Mouse (Mus musculus) forebrain, embryonic 15.5 days (tissue): ENCODE results near the gene Tmem175. TPM values are rescaled to one million over a fixed set of nuclear protein-coding genes. Genes with fewer than 3 reads are reported as not detected.
A peak's percentile ranks its signal among the peaks of the same experiment; 100 is the strongest.

Source experiments
- ATAC-seq: fragments of 200-750 bp; cut with Nextera tagmentation; replicated peaks from 2 replicates; pipeline ENCODE4 v1.8.0; 2017; ENCODE audit warnings: mild to moderate bottlenecking, moderate TSS enrichment, moderate library complexity
- H3K27ac ChIP-seq: fragments of 300-500 bp; sonication (generic); replicated peaks from 2 replicates; pipeline ENCODE4 v1.5.1; 2015; ENCODE audit warnings: mild to moderate bottlenecking, inconsistent platforms
- H3K27me3 ChIP-seq: fragments of 300-500 bp; sonication (generic); 2 replicates; pipeline ENCODE4 v1.6.1; 2015; ENCODE audit warnings: inconsistent platforms
- H3K36me3 ChIP-seq: fragments of 300-500 bp; sonication (generic); 2 replicates; pipeline ENCODE4 v1.6.1; 2015; ENCODE audit warnings: mild to moderate bottlenecking, inconsistent platforms
- H3K4me1 ChIP-seq: fragments of 300-500 bp; sonication (generic); 2 replicates; pipeline ENCODE4 v1.6.1; 2015; ENCODE audit warnings: inconsistent platforms
- H3K4me2 ChIP-seq: fragments of 300-500 bp; sonication (generic); replicated peaks from 2 replicates; pipeline ENCODE4 v1.6.1; 2015; ENCODE audit warnings: mild to moderate bottlenecking, inconsistent platforms
- H3K4me3 ChIP-seq: fragments of 300-500 bp; sonication (generic); 2 replicates; pipeline ENCODE4 v1.5.1; 2015; ENCODE audit warnings: mild to moderate bottlenecking, inconsistent platforms
- H3K9ac ChIP-seq: fragments of 300-500 bp; sonication (generic); replicated peaks from 2 replicates; pipeline ENCODE4 v1.6.1; 2015; ENCODE audit warnings: mild to moderate bottlenecking, inconsistent platforms
- H3K9me3 ChIP-seq: fragments of 300-500 bp; sonication (generic); 2 replicates; pipeline ENCODE4 v1.6.1; 2016; ENCODE audit warnings: inconsistent platforms
- WGBS: fragments of 180-500 bp; shearing (Covaris S2); methylation state at CpG from one replicate; pipeline ENCODE4 v1.1.7; 2015; ENCODE audit warnings: mixed read lengths; 5-methylcytosine and 5-hydroxymethylcytosine counted together
- polyA plus RNA-seq: library from polyadenylated mRNA; unstranded; fragments of >200 nt; fragmentation: Nextera tagmentation; extraction: Ambion mirVana; gene quantifications from 2 replicates; pipeline ENCODE4 v1.2.1, GENCODE M21; 2015

Tmem175 gene
- polyA plus RNA-seq, 1 experiment from 2014 or later = 24.2 TPM

- Histone ChIP-seq H3K36me3 (no peaks in the 10 kb centered on the region), H3K4me3 (peak within 1 kb of the TSS; percentile 19; the same call in 1 of the 2 replicates), H3K4me1 (peaks cover 33% of the 10 kb centered on the region), H3K4me2 (peak within 1 kb of the TSS; percentile 78), H3K27ac (no peak within 1 kb of the TSS), H3K27me3 (peaks cover 9% of the 10 kb centered on the region; the same call in 1 of the 2 replicates), H3K9ac (no peak within 1 kb of the TSS), H3K9me3 (no peaks in the 10 kb centered on the region)
- WGBS = 6% methylated on average over 18 of the region's 18 CpGs
- ATAC-seq = no peak
Measured at GRCm38 (mm10) chr5:108692271-108692670, 62.7 kb downstream of the Tmem175 start, which contains the start of gene Fgfrl1. Gene Fgfrl1, plus strand, starts transcription at chr5:108692382.

GRCm38 (mm10) chr5:108693872-108694288 lies 64.3 kb downstream of the Tmem175 start:
- under 1% methylated on average over 42 of the region's 43 CpGs for WGBS
- Histone ChIP-seq H3K9me3 (no peaks in the 10 kb centered on the region), H3K4me3 (peak overlapping the region; percentile 66), H3K27me3 (peaks cover 9% of the 10 kb centered on the region; the same call in 1 of the 2 replicates), H3K27ac (no peak overlapping the region), H3K9ac (peak overlapping the region; percentile 33; the same call in 1 of the 2 replicates), H3K4me1 (peaks cover 40% of the 10 kb centered on the region), H3K36me3 (no peaks in the 10 kb centered on the region), H3K4me2 (peak overlapping the region; percentile 78)
- ATAC-seq = peak; percentile 95

DNA sequence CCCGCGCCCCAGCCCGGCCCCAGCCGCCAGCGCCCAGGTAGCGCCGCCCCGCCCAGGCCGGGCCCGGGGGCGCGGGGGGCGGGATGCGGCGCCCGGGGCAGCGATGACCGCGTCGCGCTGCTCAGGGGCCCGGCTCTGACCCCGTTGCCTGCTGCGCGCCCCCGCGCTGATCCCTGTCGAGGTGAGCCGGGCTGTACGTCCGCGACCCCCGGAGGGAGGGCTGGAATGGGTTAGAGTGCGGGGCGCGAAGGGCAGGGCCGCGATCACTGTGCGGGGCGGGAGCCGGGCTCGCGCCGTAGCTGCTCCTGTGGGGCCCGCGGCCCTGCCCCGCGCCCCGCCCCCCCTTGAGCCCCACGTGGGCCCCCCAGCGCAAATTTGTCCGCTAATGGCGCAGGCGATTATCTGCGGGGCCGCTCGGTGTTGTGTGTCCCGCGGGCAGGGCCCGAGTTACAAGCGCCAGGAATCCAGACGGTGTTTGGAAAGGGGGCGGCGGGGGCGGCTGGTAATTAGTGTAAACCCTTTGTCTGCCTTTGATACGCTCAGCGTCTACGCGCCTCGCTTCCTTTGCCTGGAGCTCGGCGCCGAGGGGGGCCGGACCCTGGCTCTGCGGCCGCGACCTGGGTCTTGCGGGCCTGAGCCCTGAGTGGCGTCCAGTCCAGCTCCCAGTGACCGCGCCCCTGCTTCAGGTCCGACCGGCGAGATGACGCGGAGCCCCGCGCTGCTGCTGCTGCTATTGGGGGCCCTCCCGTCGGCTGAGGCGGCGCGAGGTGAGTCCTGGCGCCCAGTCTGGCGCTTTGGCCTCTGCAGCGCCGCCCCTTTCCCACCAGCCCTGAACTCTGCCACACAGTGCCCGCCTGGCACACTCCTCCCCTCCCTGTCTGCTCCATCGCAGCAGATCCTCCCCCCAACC lies 65.0 kb downstream of the Tmem175 start:
- 1% methylated on average over 71 of the region's 99 CpGs for WGBS
- no peaks in the 10 kb centered on the region for H3K9me3 ChIP-seq
- H3K4me1 ChIP-seq = peaks cover 35% of the 10 kb centered on the region
- no peaks in the 10 kb centered on the region for H3K36me3 ChIP-seq
- peak overlapping the region; percentile 66 for H3K4me3 ChIP-seq
- no peak overlapping the region for H3K27ac ChIP-seq
- H3K4me2 ChIP-seq = peak overlapping the region; percentile 78
- H3K9ac ChIP-seq = peak overlapping the region; percentile 42
- peaks cover 9% of the 10 kb centered on the region; the same call in 1 of the 2 replicates for H3K27me3 ChIP-seq
- ATAC-seq = peak; percentile 52

DNA sequence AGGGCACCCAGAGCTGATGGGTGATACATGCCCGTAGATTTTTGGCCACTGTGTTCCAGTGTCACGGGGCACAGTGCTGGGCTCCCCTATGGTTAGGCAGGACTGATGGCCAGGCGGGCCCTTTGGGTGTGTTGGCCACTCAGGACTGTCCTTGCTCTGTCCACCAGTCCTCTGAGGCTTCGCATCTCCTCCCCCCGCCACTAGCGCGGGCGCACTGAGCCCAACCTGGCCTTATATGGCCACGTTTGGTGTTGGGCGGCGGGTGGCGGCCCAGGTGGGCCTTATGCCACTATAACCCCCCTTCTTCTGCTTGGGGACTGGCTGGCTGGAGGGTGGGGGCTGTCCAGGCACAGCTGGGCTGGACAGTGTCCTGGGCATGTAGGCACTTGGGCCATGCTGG lies 66.3 kb downstream of the Tmem175 start:
- H3K27ac ChIP-seq = no peak overlapping the region
- ATAC-seq = no peak
- peaks cover 35% of the 10 kb centered on the region for H3K4me1 ChIP-seq
- H3K27me3 ChIP-seq = peaks cover 9% of the 10 kb centered on the region; the same call in 1 of the 2 replicates
- no peak overlapping the region for H3K4me2 ChIP-seq
- H3K9ac ChIP-seq = no peak overlapping the region
- H3K36me3 ChIP-seq = no peaks in the 10 kb centered on the region
- no peaks in the 10 kb centered on the region for H3K9me3 ChIP-seq
- H3K4me3 ChIP-seq = no peak overlapping the region
- 93% methylated on average over 11 of the region's 12 CpGs for WGBS

GRCm38 (mm10) chr5:108696542-108696941 lies 67.0 kb downstream of the Tmem175 start:
- H3K36me3 ChIP-seq = no peaks in the 10 kb centered on the region
- peaks cover 35% of the 10 kb centered on the region for H3K4me1 ChIP-seq
- H3K27ac ChIP-seq = no peak overlapping the region
- H3K4me3 ChIP-seq = no peak overlapping the region
- H3K4me2 ChIP-seq = no peak overlapping the region
- H3K27me3 ChIP-seq = peaks cover 9% of the 10 kb centered on the region; the same call in 1 of the 2 replicates
- WGBS = 79% methylated on average over 3 of the region's 3 CpGs
- no peak overlapping the region for H3K9ac ChIP-seq
- no peaks in the 10 kb centered on the region for H3K9me3 ChIP-seq
- ATAC-seq = no peak

GRCm38 (mm10) chr5:108697341-108697753 lies 67.8 kb downstream of the Tmem175 start:
- Histone ChIP-seq H3K4me3 (no peak overlapping the region), H3K9me3 (no peaks in the 10 kb centered on the region), H3K36me3 (no peaks in the 10 kb centered on the region), H3K9ac (no peak overlapping the region), H3K27ac (0 out of 2 replicates have a peak overlapping the region, but pooled peaks have one; percentile 4), H3K4me1 (peaks cover 33% of the 10 kb centered on the region), H3K4me2 (no peak overlapping the region), H3K27me3 (peaks cover 9% of the 10 kb centered on the region; the same call in 1 of the 2 replicates)
- 4% methylated on average over 4 of the region's 4 CpGs for WGBS
- ATAC-seq = no peak

Other genes with a start within 250 kb of the Tmem175 start
- gene Pde6b, start 241.4 kb upstream of the Tmem175 start, polyA plus RNA-seq = 0.20 TPM in 1 of 2 replicates, not detected in the other
- gene Atp5k, start 195.3 kb upstream of the Tmem175 start, polyA plus RNA-seq = 367 and 408 TPM in 2 replicates
- gene Mfsd7a, start 180.9 kb upstream of the Tmem175 start, polyA plus RNA-seq = 0.06 TPM in 2 replicates
- gene Pcgf3, start 168.5 kb upstream of the Tmem175 start, polyA plus RNA-seq = 33.3 and 36.5 TPM in 2 replicates
- 82.8 and 88.1 TPM in 2 replicates for gene Cplx1, start 79.7 kb upstream of the Tmem175 start, polyA plus RNA-seq
- gene Gak, start within 50 bp of the Tmem175 start, polyA plus RNA-seq = 55.5 and 56.4 TPM in 2 replicates
- gene Idua, start 30.6 kb downstream of the Tmem175 start, polyA plus RNA-seq = 9.9 and 10.9 TPM in 2 replicates
- 23.6 and 24.4 TPM in 2 replicates for gene Dgkq, start 39.9 kb downstream of the Tmem175 start, polyA plus RNA-seq
- 1.8 and 1.9 TPM in 2 replicates for gene Slc26a1, start 45.8 kb downstream of the Tmem175 start, polyA plus RNA-seq
- 9.4 and 10.1 TPM in 2 replicates for gene Fgfrl1, start 62.6 kb downstream of the Tmem175 start, polyA plus RNA-seq
- gene Rnf212, start 145.2 kb downstream of the Tmem175 start, polyA plus RNA-seq = not detected in 2 replicates
- gene Tmed11, start 165.6 kb downstream of the Tmem175 start, polyA plus RNA-seq = not detected in 2 replicates
- not detected in 2 replicates for gene Vmn2r8, start 179.1 kb downstream of the Tmem175 start, polyA plus RNA-seq
- not detected in 2 replicates for gene Vmn2r9, start 222.8 kb downstream of the Tmem175 start, polyA plus RNA-seq